Mouse (Mus musculus) MEL-GATA-1-ER (cell line): ENCODE data around the gene Rhox4a2.
"Not testable (repeated sequence)": the region's sequence is repeated elsewhere in the genome, so short reads cannot be mapped to it uniquely, and the experiment has no call there.

Experiments used
- DNase-seq: peaks from one replicate; pipeline ENCODE4 v3.0.0-alpha.2; 2012; ENCODE audit warnings: low read depth; ENCODE audit errors: extremely low read depth

Gene Rhox4a2

DNA sequence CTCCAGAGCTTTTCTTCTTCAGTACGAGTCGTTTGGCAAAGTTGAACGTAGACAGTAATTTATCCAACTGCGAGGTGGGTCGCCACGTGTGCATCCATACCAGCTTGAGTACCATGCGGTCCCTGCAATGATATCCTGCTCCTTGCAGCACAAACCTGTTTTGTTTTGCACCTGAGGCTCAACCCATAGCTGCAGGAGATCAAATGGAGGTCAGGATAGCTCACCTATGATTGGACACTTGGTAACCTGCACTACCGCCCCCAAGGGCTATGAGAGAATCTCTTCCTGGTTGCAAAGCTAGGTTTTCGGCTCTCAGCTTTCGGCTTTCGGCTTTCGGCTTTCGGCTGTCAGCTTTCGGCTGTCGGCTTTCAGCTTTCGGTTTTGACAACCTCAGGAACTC lies at the start of gene Rhox4a2:
Rhox4a2 (plus strand) TSS at position 301 of the 400 bp plus-strand sequence.
- not testable (repeated sequence) for DNase-seq

DNA sequence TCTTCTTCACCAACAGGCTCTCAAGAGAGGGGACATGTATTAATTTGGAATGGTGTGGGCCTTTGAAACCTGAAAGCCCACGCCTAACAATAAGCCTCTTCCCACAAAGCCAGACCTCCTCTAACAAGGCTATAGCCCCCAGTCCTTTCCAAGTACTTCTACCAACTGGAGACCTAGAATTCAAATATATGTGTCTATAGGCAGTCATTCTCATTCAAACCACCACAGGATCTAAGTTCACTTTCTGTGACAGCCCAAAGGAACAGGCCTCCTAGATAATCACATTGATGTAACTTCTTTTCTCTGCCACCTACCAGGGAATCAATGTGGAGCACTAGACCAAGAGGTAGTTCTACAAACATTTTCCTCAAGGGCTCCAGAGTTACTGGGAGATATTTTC lies 10.9 kb upstream of the Rhox4a2 start, which contains the start of gene Rhox3a2:
Rhox3a2 (plus strand) TSS at position 301 of the 400 bp plus-strand sequence.
- DNase-seq: not testable (repeated sequence)

DNA sequence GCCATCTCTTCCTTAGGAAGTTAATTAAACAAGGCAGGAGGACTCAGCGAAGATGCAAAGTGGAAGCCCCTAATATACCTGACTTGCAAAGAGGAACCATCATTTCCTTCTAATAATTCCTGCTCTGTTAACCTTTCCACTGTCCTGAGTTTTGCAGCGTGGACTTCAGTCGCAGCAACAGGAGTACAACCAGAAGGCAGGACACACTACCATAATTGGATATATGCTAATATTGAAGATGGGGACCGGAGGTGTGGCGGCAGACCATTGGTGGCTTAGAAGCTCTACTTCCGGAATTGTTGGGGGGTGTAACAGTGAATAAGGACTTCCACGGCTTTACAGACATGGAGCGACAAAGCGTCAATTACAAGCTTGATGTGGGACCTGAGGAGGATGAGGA lies 21.1 kb downstream of the Rhox4a2 start, which contains the start of gene Rhox2b:
Rhox2b (plus strand) TSS at position 301 of the 400 bp plus-strand sequence.
- not testable (repeated sequence) for DNase-seq

DNA sequence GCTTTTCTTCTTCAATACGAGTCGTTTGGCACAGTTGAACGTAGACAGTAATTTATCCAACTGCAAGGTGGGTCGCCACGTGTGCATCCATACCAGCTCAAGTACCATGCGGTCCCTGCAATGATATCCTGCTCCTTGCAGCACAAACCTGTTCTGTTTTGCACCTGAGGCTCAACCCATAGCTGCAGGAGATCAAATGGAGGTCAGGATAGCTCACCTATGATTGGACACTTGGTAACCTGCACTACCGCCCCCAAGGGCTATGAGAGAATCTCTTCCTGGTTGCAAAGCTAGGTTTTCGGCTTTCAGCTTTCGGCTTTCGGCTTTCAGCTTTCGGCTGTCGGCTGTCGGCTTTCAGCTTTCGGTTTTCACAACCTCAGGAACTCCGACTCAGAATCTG lies 41.5 kb downstream of the Rhox4a2 start, which contains the start of gene Rhox4b:
Rhox4b (plus strand) TSS at position 301 of the 400 bp plus-strand sequence.
- DNase-seq: not testable (repeated sequence)
